Mouse (Mus musculus): ENCODE results near the gene P2rx4. TPM values are rescaled to one million over a fixed set of nuclear protein-coding genes. Genes with fewer than 3 reads are reported as not detected.

The P2rx4 gene
- polyA plus RNA-seq, 1 experiment: 112 TPM

DNA sequence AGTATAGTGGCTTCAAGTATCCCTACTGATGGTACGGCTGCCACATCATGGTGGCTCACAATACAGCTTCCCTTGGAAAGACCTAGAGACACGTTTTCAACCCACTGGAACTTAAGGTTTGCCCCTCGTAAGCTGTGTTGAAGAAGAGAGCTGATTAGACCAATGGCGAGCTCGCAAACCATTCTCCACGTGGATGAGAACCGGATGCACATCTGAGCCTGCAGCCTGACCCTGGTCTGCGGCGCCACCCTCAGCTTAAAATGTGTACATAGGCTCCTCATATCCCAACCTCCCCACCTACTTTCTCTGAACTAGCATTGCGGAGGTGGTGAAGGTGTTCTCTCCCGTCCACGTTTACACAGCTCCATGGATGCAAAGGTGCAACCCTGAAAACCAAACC is 26.1 kb upstream of the P2rx4 start:
- TF ChIP-seq POLR2A (IDR thresholded peaks at IDR 0.05; ENCODE audit: borderline replicate concordance, extremely low read depth, low read depth, low read length) (no peak), CTCF (IDR thresholded peaks at IDR 0.05; ENCODE audit: insufficient read depth, low read length) (no peak)
- Histone ChIP-seq H3K4me3 (replicated peaks; ENCODE audit: extremely low read depth, low read depth, low read length) (no peak overlapping the region), H3K4me1 (ENCODE audit: control insufficient read depth, insufficient read depth, low read length) (peaks cover 4% of the 10 kb centered on the region)
- WGBS: 86% methylated on average over 12 of the region's 12 CpGs
- DNase-seq: no peak

- Histone ChIP-seq H3K4me1 (ENCODE audit: control insufficient read depth, insufficient read depth, low read length) (peaks cover 4% of the 10 kb centered on the region), H3K4me3 (replicated peaks; ENCODE audit: extremely low read depth, low read depth, low read length) (no peak overlapping the region)
- TF ChIP-seq CTCF (IDR thresholded peaks at IDR 0.05; ENCODE audit: insufficient read depth, low read length) (no peak), POLR2A (IDR thresholded peaks at IDR 0.05; ENCODE audit: borderline replicate concordance, extremely low read depth, low read depth, low read length) (no peak)
- no peak for DNase-seq
- 50% methylated on average over 10 of the region's 10 CpGs for WGBS
These were observed 23.4 kb upstream of the P2rx4 start for GRCm38 (mm10) chr5:122683926-122684325.

DNA sequence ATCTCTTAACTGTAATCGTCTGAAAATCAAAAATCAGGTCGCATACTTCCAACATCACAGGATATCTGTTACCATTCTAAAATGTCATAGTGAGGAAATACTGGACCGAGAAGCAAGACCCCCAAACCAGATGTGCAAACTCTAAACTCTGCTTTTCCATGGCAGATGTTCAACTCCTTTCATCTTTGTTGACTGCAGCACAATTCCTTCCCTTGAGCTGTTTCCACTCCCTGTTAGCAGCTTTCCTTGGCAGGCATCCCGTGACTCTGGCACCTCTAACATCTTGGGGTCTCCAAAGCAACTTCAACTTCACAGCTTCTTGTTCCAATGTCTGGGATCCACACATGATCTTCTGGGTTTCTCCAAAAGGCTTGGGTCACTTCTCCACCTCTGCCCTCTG is 20.0 kb upstream of the P2rx4 start:
- TF ChIP-seq CTCF (IDR thresholded peaks at IDR 0.05; ENCODE audit: insufficient read depth, low read length) (no peak), POLR2A (IDR thresholded peaks at IDR 0.05; ENCODE audit: borderline replicate concordance, extremely low read depth, low read depth, low read length) (no peak)
- H3K4me1 ChIP-seq (ENCODE audit: control insufficient read depth, insufficient read depth, low read length): no peaks in the 10 kb centered on the region
- 62% methylated on average over 4 of the region's 4 CpGs for WGBS
- no peak overlapping the region for H3K4me3 ChIP-seq (replicated peaks; ENCODE audit: extremely low read depth, low read depth, low read length)
- no peak for DNase-seq

GRCm38 (mm10) chr5:122689153-122689552 is 18.2 kb upstream of the P2rx4 start:
- WGBS: 80% methylated on average over 7 of the region's 7 CpGs
- H3K4me3 ChIP-seq (replicated peaks; ENCODE audit: extremely low read depth, low read depth, low read length): no peak overlapping the region
- no peak for DNase-seq
- TF ChIP-seq POLR2A (IDR thresholded peaks at IDR 0.05; ENCODE audit: borderline replicate concordance, extremely low read depth, low read depth, low read length): no peak
- TF ChIP-seq CTCF (IDR thresholded peaks at IDR 0.05; ENCODE audit: insufficient read depth, low read length): no peak
- peaks cover 4% of the 10 kb centered on the region for H3K4me1 ChIP-seq (ENCODE audit: control insufficient read depth, insufficient read depth, low read length)

- Histone ChIP-seq H3K4me1 (ENCODE audit: control insufficient read depth, insufficient read depth, low read length) (peaks cover 5% of the 10 kb centered on the region), H3K4me3 (replicated peaks; ENCODE audit: extremely low read depth, low read depth, low read length) (no peak overlapping the region)
- 68% methylated on average over 6 of the region's 6 CpGs for WGBS
- TF ChIP-seq CTCF (IDR thresholded peaks at IDR 0.05; ENCODE audit: insufficient read depth, low read length) (no peak), POLR2A (IDR thresholded peaks at IDR 0.05; ENCODE audit: borderline replicate concordance, extremely low read depth, low read depth, low read length) (no peak)
- no peak for DNase-seq
These were observed 16.9 kb upstream of the P2rx4 start for GRCm38 (mm10) chr5:122690486-122690885.

DNA sequence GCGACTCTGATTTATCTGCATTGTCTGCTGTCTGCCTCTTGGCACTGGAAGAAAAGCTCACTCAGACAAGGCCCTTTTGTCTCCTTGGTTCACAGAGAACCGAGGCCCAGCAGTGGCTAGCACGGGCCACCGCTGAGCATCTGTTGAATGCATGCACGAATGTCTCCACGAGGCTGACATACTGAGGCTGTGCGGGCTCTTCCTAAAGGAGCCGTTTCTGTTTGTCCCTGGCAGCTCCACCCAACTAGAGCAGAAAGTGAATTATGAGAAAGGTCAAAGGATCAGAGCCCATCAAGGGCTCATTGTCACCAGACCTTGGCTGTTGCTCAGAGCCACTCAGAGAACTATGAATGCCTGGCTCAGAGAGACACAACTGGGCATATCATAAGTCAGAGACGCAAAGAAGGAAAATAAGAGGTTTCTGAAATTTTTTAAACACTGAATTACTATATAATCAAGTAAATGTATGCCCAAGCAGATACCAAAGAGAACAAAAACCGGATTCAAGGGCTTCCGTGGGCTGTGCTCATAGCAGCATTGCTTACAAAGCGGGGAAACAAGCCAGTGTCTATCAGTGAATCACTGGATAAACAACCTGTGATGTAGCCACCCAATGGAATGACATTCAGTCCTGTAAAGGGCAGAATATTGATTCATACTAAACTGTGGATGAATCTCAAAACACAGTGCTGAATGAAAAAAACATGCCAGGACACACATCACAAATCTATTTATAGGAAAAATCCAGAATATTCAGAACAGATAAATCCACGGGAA is 13.7 kb upstream of the P2rx4 start:
- DNase-seq: no peak
- Histone ChIP-seq H3K4me1 (ENCODE audit: control insufficient read depth, insufficient read depth, low read length) (peaks cover 13% of the 10 kb centered on the region), H3K4me3 (replicated peaks; ENCODE audit: extremely low read depth, low read depth, low read length) (no peak overlapping the region)
- 36% methylated on average over 13 of the region's 13 CpGs for WGBS
- no peak for TF ChIP-seq CTCF (IDR thresholded peaks at IDR 0.05; ENCODE audit: insufficient read depth, low read length)
- no peak for TF ChIP-seq POLR2A (IDR thresholded peaks at IDR 0.05; ENCODE audit: borderline replicate concordance, extremely low read depth, low read depth, low read length)

- TF ChIP-seq POLR2A (IDR thresholded peaks at IDR 0.05; ENCODE audit: borderline replicate concordance, extremely low read depth, low read depth, low read length): no peak
- TF ChIP-seq CTCF (IDR thresholded peaks at IDR 0.05; ENCODE audit: insufficient read depth, low read length): no peak
- H3K4me1 ChIP-seq (ENCODE audit: control insufficient read depth, insufficient read depth, low read length): peaks cover 24% of the 10 kb centered on the region
- 79% methylated on average over 8 of the region's 8 CpGs for WGBS
- no peak for DNase-seq
- H3K4me3 ChIP-seq (replicated peaks; ENCODE audit: extremely low read depth, low read depth, low read length): no peak overlapping the region
These were observed 11.8 kb upstream of the P2rx4 start for GRCm38 (mm10) chr5:122695516-122695915.

GRCm38 (mm10) chr5:122698041-122698700 is 9.2 kb upstream of the P2rx4 start:
- H3K4me3 ChIP-seq (replicated peaks; ENCODE audit: extremely low read depth, low read depth, low read length): no peak overlapping the region
- WGBS: 51% methylated on average over 10 of the region's 10 CpGs
- no peak for DNase-seq
- no peak for TF ChIP-seq POLR2A (IDR thresholded peaks at IDR 0.05; ENCODE audit: borderline replicate concordance, extremely low read depth, low read depth, low read length)
- TF ChIP-seq CTCF (IDR thresholded peaks at IDR 0.05; ENCODE audit: insufficient read depth, low read length): no peak
- peaks cover 25% of the 10 kb centered on the region for H3K4me1 ChIP-seq (ENCODE audit: control insufficient read depth, insufficient read depth, low read length)

DNA sequence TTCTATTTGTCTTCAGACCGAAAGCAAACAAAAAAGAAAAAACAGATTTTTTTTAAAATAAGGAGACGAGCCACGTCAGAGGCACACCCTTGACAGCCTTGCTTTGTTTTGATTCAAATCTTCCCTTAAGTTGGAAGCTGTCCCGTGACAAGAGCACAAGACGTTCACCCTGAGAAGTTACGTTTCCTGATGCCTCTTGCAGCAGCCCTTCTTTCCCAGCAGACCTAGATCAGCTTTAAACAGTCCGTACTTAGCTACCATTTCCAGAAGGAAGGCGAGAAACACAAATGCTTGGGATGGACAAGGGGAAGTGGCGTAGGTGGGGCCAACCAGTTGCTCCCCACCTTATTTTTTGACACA is 8.7 kb upstream of the P2rx4 start:
- TF ChIP-seq CTCF (IDR thresholded peaks at IDR 0.05; ENCODE audit: insufficient read depth, low read length): no peak
- no peak for TF ChIP-seq POLR2A (IDR thresholded peaks at IDR 0.05; ENCODE audit: borderline replicate concordance, extremely low read depth, low read depth, low read length)
- 30% methylated on average over 9 of the region's 9 CpGs for WGBS

More for the DNA sequence above, 8.7 kb upstream of the P2rx4 start:
- H3K4me1 ChIP-seq (ENCODE audit: control insufficient read depth, insufficient read depth, low read length): peaks cover 25% of the 10 kb centered on the region
- no peak for DNase-seq
- H3K4me3 ChIP-seq (replicated peaks; ENCODE audit: extremely low read depth, low read depth, low read length): no peak overlapping the region
